Mouse (Mus musculus): ENCODE results near the gene Cnot1.

The Cnot1 gene

GRCm38 (mm10) chr8:95748028-95748427, 59.2 kb downstream of the Cnot1 start:
- intact Hi-C loops (cut with DNase I): no loop called here

GRCm38 (mm10) chr8:95741732-95742131, 65.5 kb downstream of the Cnot1 start:
- intact Hi-C loops (cut with DNase I): no loop called here

- intact Hi-C loops (cut with DNase I): no loop called here
Observed at GRCm38 (mm10) chr8:95738596-95738995, 68.7 kb downstream of the Cnot1 start.

- intact Hi-C loops (cut with DNase I): loop anchor here (5.0 kb wide), 1 partner anchor 40 kb away; no protein-coding TSS in a partner anchor
Observed at GRCm38 (mm10) chr8:95727625-95728024, 79.6 kb downstream of the Cnot1 start.

- intact Hi-C loops (cut with DNase I): loop anchor here (5.0 to 10.0 kb wide), 2 partner anchors 36 to 198 kb away; no protein-coding TSS in a partner anchor
Observed at GRCm38 (mm10) chr8:95716546-95717335, 90.5 kb downstream of the Cnot1 start.

GRCm38 (mm10) chr8:95715676-95716531, 91.4 kb downstream of the Cnot1 start, which contains the start of gene Setd6:
Setd6 (plus strand) TSS chr8:95715881.
- intact Hi-C loops (cut with DNase I): loop anchor here (2.0 to 10.0 kb wide), 3 partner anchors 36 to 199 kb away; no protein-coding TSS in a partner anchor

GRCm38 (mm10) chr8:95714837-95715413, 92.3 kb downstream of the Cnot1 start:
- intact Hi-C loops (cut with DNase I): loop anchor here (2.0 to 10.0 kb wide), 3 partner anchors 37 to 200 kb away; no protein-coding TSS in a partner anchor

GRCm38 (mm10) chr8:95714367-95714766, 92.9 kb downstream of the Cnot1 start:
- intact Hi-C loops (cut with DNase I): loop anchor here (2.0 to 10.0 kb wide), 2 partner anchors 118 to 200 kb away; no protein-coding TSS in a partner anchor

GRCm38 (mm10) chr8:95713100-95714010, 93.9 kb downstream of the Cnot1 start:
- intact Hi-C loops (cut with DNase I): loop anchor here (2.0 to 10.0 kb wide), 2 partner anchors 119 to 201 kb away; no protein-coding TSS in a partner anchor

- intact Hi-C loops (cut with DNase I): loop anchor here (10.0 kb wide), 1 partner anchor 202 kb away; no protein-coding TSS in a partner anchor
Observed at GRCm38 (mm10) chr8:95712395-95712794, 94.9 kb downstream of the Cnot1 start.

GRCm38 (mm10) chr8:95711029-95711428, 96.2 kb downstream of the Cnot1 start:
- intact Hi-C loops (cut with DNase I): loop anchor here (10.0 kb wide), 1 partner anchor 204 kb away; no protein-coding TSS in a partner anchor

GRCm38 (mm10) chr8:95709579-95709978, 97.7 kb downstream of the Cnot1 start:
- intact Hi-C loops (cut with DNase I): no loop called here

- intact Hi-C loops (cut with DNase I): no loop called here
Observed at GRCm38 (mm10) chr8:95704538-95704937, 102.7 kb downstream of the Cnot1 start.

GRCm38 (mm10) chr8:95703461-95704260, 103.6 kb downstream of the Cnot1 start:
- intact Hi-C loops (cut with DNase I): no loop called here

GRCm38 (mm10) chr8:95702480-95703446, 104.5 kb downstream of the Cnot1 start:
- intact Hi-C loops (cut with DNase I): no loop called here

- intact Hi-C loops (cut with DNase I): no loop called here
Observed at GRCm38 (mm10) chr8:95701809-95702208, 105.5 kb downstream of the Cnot1 start.

GRCm38 (mm10) chr8:95700282-95700681, 107.0 kb downstream of the Cnot1 start:
- intact Hi-C loops (cut with DNase I): no loop called here

GRCm38 (mm10) chr8:95698179-95698578, 109.1 kb downstream of the Cnot1 start:
- intact Hi-C loops (cut with DNase I): loop anchor here (10.0 kb wide), 1 partner anchor 343 kb away; the partner anchor contains the start of gene Mmp15
